Mouse (Mus musculus) ovary, adult 18-20 months (tissue): ENCODE data around the gene Dnah2.

ENCODE experiments used
- DNase-seq: peaks from one replicate; pipeline ENCODE4 v3.0.0; 2022; ENCODE audit warnings: low spot score, mixed read lengths

The Dnah2 gene

GRCm38 (mm10) chr11:69528031-69528390 lies 20.9 kb downstream of the Dnah2 start:
- DNase-seq: no peak

GRCm38 (mm10) chr11:69527098-69528030 lies 21.5 kb downstream of the Dnah2 start:
- no peak for DNase-seq

- no peak for DNase-seq
These were observed 22.3 kb downstream of the Dnah2 start for GRCm38 (mm10) chr11:69526631-69527030.

GRCm38 (mm10) chr11:69525661-69526060 lies 23.2 kb downstream of the Dnah2 start:
- DNase-seq: no peak

GRCm38 (mm10) chr11:69523651-69524050 lies 25.3 kb downstream of the Dnah2 start:
- no peak for DNase-seq

GRCm38 (mm10) chr11:69521526-69522149 lies 27.3 kb downstream of the Dnah2 start:
- DNase-seq: no peak

GRCm38 (mm10) chr11:69519976-69520375 lies 28.9 kb downstream of the Dnah2 start:
- no peak for DNase-seq

- DNase-seq: no peak
These were observed 32.2 kb downstream of the Dnah2 start for GRCm38 (mm10) chr11:69516661-69517060.

GRCm38 (mm10) chr11:69516151-69516640 lies 32.7 kb downstream of the Dnah2 start:
- no peak for DNase-seq

GRCm38 (mm10) chr11:69513840-69514239 lies 35.1 kb downstream of the Dnah2 start:
- DNase-seq: peak; percentile 46

GRCm38 (mm10) chr11:69510796-69511496 lies 38.0 kb downstream of the Dnah2 start:
- peak; percentile 44 for DNase-seq

GRCm38 (mm10) chr11:69503863-69504280 lies 45.0 kb downstream of the Dnah2 start:
- no peak for DNase-seq

- DNase-seq: no peak
These were observed 47.4 kb downstream of the Dnah2 start for GRCm38 (mm10) chr11:69501555-69501954.

GRCm38 (mm10) chr11:69499140-69499539 lies 49.8 kb downstream of the Dnah2 start:
- DNase-seq: no peak

- DNase-seq: no peak
These were observed 57.2 kb downstream of the Dnah2 start for GRCm38 (mm10) chr11:69491711-69492110.

- DNase-seq: no peak
These were observed 58.0 kb downstream of the Dnah2 start for GRCm38 (mm10) chr11:69490898-69491297.

- DNase-seq: no peak
These were observed 61.4 kb downstream of the Dnah2 start for GRCm38 (mm10) chr11:69487474-69487873.

- no peak for DNase-seq
These were observed 71.3 kb downstream of the Dnah2 start for GRCm38 (mm10) chr11:69477645-69478044.

- DNase-seq: no peak
These were observed 72.1 kb downstream of the Dnah2 start for GRCm38 (mm10) chr11:69476802-69477201.

GRCm38 (mm10) chr11:69474737-69475136 lies 74.2 kb downstream of the Dnah2 start:
- no peak for DNase-seq

GRCm38 (mm10) chr11:69472687-69473086 lies 76.2 kb downstream of the Dnah2 start:
- DNase-seq: no peak

GRCm38 (mm10) chr11:69471491-69471890 lies 77.4 kb downstream of the Dnah2 start:
- DNase-seq: no peak
